Mouse (Mus musculus): ENCODE measurements around the gene Ap1ar. TPM values are rescaled to one million over a fixed set of nuclear protein-coding genes. Genes with fewer than 3 reads are reported as not detected.
"Not testable (repeated sequence)": the region's sequence is repeated elsewhere in the genome, so short reads cannot be mapped to it uniquely, and the experiment has no call there.

Ap1ar gene
- total RNA-seq, 2 experiments from 2014 or later, result 19.1 to 19.8 TPM

GRCm38 (mm10) chr3:127795762-127796161 is 41.6 kb downstream of the Ap1ar start:
- DNase-seq, result no peak

GRCm38 (mm10) chr3:127793022-127793421 is 44.3 kb downstream of the Ap1ar start:
- no peak for DNase-seq

- DNase-seq, result no peak
Measured at GRCm38 (mm10) chr3:127791595-127792561, 45.4 kb downstream of the Ap1ar start.

GRCm38 (mm10) chr3:127791056-127791483 is 46.3 kb downstream of the Ap1ar start:
- no peak for DNase-seq

DNA sequence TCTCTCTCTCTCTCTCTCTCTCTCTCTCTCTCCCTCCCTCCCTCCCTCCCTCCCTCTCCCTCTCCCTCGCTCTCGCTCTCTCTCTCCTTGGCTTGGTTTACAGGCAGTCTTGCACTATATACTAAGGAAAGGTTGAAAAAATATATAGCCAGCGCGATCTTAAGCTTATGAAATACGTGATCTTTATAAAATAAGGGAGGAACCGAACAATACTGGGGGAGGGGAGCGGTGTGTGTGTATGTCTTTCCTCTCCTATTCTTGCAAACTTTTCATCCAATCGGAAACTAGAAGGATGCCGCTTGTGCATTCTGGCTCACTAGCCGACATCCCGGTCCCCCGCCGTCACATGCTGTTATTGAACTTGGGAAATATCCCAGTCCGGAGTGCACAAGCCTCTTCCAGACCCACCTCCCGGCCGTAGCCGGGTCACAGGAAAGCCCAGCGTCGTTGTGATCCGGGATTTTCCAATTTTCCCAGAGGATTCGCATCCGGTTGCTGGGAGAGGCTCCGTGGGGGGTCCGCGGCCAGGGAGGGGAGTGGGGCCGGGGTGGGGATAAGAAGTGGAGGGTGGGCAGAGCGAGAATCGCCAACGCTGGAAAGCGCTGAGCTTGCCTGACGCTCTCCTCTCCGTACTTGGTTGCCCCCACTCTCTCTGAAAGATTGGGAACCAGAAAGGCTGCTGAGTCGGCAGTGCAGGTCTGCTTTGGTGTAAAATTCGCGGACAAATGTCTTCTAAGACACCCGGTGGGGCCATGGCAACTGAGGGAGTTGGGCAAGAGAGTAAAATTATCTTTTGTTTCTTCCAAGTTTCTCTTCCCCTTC is 46.9 kb downstream of the Ap1ar start:
- DNase-seq, result peak; percentile 12

- DNase-seq, result peak; percentile 40
Measured at GRCm38 (mm10) chr3:127789500-127790191, 47.7 kb downstream of the Ap1ar start, which contains the start of gene Tifa. Gene Tifa (plus strand): TSS chr3:127789805.

DNA sequence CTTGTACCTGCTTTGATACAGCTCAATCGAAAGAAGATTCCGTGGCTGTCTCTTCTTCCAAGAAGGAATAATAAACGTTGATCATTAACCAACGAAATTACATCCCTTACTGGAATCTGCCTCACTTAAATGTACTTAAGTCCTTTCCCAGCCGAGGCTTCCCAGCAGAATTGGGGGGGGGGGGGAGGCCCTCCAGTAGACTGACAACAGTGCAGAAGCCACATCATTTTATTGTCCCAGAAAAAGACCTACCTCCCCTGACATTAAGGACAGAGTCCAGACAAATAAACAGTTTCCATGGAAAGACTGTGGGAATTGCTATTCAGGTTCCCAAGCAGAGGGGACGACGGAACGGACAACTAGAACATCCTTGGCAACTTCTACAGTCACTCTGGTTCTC is 48.4 kb downstream of the Ap1ar start:
- DNase-seq, result no peak

GRCm38 (mm10) chr3:127788038-127788437 is 49.3 kb downstream of the Ap1ar start:
- no peak for DNase-seq

- DNase-seq, result no peak
Measured at GRCm38 (mm10) chr3:127787032-127787431, 50.3 kb downstream of the Ap1ar start.

DNA sequence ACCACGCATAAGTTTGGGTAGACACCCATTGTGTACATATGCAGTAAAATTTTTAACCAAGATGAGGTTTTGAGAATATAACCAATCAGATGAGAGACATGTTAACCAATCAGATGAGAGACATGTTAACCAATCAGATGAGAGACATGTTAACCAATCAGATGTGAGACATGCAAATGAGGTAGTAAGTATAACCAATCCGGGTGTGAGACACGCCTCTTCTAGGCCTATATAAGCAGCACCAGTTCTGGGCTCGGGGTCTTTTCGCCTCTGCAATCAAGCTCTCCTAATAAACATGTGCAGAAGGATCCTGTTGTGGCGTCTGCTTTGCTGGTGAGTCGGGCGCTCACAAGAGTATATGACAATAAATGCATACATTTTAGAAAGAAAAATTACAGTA is 53.6 kb downstream of the Ap1ar start:
- DNase-seq, result not testable (repeated sequence)

- DNase-seq, result no peak
Measured at GRCm38 (mm10) chr3:127782921-127783320, 54.4 kb downstream of the Ap1ar start.

DNA sequence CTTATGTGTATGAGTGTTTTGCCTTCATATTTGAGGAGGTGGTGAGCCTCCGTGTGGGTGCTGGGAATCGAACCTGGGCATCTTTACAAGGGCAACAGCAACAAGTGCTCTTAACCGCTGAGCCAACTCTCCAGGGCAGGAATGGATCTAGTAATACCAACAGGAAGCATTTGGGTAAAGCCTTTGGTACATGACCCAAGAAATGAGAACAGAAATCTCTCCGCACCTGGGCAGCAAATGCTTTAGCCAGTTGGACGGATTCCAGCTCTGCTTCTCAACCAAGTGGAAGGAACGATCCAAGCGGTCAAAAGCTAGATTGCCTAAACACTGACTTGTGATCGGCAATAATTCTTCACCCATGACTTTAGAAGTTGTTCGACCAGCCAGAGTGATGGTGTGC is 56.4 kb downstream of the Ap1ar start:
- DNase-seq, result no peak

- DNase-seq, result peak; percentile 53
Measured at GRCm38 (mm10) chr3:127780021-127780644, 57.2 kb downstream of the Ap1ar start, which contains the start of gene Alpk1. Gene Alpk1 (minus strand): TSS chr3:127780527.

- no peak for DNase-seq
Measured at GRCm38 (mm10) chr3:127769146-127769545, 68.2 kb downstream of the Ap1ar start.

- DNase-seq, result no peak
Measured at GRCm38 (mm10) chr3:127765971-127766370, 71.4 kb downstream of the Ap1ar start.

- DNase-seq, result no peak
Measured at GRCm38 (mm10) chr3:127764541-127764940, 72.8 kb downstream of the Ap1ar start.

DNA sequence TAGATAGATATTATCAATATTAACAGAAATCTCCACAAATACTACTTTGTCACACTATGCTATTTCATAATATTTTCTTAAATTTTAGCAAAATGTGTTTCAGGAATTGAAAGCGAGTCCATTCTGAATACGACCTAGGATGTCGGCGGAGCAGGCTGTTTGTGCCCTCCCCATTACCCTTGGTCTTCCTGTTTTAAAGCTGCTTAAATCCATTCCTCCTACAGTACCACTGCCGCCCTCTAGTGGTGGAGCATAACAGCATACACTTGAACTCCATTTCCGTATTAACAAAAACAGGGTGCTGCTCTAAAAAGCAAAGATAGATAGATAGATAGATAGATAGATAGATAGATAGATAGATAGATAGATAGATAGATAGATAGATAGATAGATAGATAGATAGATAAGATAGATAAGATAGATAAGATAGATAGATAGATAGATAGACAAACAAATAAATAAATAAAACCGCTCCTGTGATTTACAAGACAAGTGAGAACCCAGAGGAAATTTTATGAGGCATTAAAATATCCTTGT is 74.2 kb downstream of the Ap1ar start:
- peak; percentile 35 for DNase-seq

DNA sequence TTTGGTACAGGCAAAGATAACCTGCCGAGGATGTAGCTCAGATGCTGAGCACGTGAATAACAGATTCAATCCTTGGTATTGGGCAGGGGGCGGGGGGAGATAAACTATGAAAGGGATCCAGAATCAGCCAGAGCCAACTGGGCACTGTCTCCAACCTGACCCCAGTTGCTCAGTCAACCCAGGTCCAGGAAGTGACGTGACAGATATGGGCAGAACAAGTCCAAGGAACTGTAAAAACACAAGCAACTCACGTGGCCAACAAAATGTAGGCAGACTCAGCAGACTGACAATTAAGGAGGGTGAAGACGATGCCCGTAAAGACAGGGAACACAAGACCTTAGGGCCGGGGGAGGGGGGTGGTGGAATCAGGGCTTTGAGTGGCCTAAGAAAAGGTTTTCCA is 74.9 kb downstream of the Ap1ar start:
- DNase-seq, result no peak

DNA sequence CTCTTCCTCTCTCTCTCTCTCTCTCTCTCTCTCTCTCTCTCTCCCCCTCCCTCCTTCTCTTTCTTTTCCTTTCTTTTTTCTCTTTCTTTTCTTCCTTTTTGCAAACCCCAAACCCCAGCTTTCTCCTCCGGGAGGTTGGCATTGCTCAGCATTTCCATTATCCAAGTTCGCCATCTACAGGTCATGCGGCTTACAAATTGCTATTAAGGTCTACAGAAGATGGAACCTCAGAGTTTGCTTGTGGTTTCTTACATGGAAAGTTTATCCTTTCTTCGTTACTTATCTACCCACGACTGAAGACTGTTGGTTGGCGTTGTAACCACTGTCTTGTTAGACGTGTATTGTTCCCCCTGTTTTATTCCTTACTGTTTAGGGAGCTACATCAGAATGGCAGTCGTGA is 78.1 kb downstream of the Ap1ar start:
- no peak for DNase-seq

- no peak for DNase-seq
Measured at GRCm38 (mm10) chr3:127758806-127759205, 78.5 kb downstream of the Ap1ar start.

DNA sequence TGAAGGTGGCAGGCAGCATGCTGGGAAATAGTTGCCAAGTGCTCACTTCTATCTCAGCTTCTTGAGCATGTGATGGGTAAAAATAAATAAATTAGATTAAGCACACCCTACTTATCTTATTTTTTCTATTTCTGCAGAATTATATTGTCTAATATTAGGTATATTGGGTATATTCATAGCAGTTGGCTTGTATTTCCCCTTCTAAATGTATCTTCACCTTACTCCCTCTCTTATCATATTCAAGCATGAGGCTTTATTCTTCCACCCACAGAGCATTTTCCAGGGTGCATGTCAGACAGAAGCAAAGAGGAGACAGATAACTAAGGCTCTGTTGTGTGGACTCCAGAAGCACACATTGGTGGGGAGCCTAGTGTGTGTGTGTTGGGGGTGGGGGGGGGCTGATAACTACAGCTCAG is 79.4 kb downstream of the Ap1ar start:
- no peak for DNase-seq
